Mouse (Mus musculus): ENCODE measurements around the gene Csdc2. TPM values are rescaled to one million over a fixed set of nuclear protein-coding genes. Genes with fewer than 3 reads are reported as not detected.
"Not testable (repeated sequence)": the region's sequence is repeated elsewhere in the genome, so short reads cannot be mapped to it uniquely, and the experiment has no call there.

Gene Csdc2
- total RNA-seq, 1 experiment from 2014 or later = not detected

DNA sequence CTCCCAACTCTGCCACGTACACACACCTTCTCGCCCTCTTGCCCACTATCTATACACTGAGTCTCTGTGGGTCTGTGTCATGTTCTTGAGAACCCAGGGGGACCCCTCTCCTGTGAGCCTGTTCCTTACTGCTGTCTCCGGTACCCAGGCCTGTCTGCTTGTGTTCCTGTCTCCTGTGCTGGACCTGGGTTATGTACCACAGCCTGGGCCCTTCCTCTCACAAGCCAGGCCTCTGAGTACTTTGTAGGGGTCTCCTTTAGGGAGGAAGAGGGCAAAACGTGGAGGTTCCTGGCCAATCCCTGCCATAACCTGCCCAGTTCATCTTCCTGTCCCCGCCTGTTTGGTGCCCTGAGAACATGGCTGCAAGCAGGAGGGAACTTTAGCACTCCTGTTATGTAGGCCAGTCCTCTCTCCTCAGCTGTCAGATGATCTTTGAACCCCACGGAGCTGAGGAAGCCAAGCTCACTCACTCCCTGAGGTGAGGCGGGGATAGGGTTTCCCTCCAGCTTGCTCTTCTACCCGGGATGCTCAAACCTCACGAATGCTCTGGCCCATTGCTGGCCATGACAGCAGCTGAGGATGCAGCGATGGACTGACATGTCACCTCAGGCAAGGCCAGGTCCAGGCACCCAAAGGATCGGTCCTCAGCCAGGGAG lies 13.0 kb downstream of the Csdc2 start:
- no peak for ATAC-seq (ENCODE audit: extremely low read depth, insufficient number of reproducible peaks, low FRiP score, poor library complexity, severe bottlenecking)

- no peak for ATAC-seq (ENCODE audit: extremely low read depth, insufficient number of reproducible peaks, low FRiP score, poor library complexity, severe bottlenecking)
These were observed 14.2 kb downstream of the Csdc2 start for GRCm38 (mm10) chr15:81950716-81951115.

- ATAC-seq (ENCODE audit: extremely low read depth, insufficient number of reproducible peaks, low FRiP score, poor library complexity, severe bottlenecking) = no peak
These were observed 14.6 kb downstream of the Csdc2 start for GRCm38 (mm10) chr15:81951159-81951558.

GRCm38 (mm10) chr15:81952310-81952709 lies 15.8 kb downstream of the Csdc2 start:
- ATAC-seq (ENCODE audit: extremely low read depth, insufficient number of reproducible peaks, low FRiP score, poor library complexity, severe bottlenecking) = no peak

DNA sequence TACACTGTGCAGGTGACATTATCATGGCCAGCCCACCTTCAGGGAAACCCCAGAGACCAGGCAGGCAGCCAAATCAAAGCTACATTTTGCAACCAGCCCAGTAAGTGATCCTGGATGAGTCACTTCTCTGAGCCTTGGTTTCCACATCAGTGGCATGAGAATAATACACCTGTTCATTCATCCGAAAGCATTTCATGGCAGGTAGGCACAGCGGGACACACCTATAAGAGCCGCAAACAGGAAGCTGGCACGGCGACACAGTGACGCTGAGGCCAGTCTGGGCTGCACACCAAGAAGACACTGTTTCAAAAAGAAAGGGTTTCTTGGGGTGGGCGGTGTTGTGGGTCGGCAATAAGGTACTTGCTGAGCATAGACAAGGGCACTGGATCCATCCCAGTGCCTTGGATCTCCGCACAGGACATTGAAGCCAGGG lies 17.6 kb downstream of the Csdc2 start:
- ATAC-seq (ENCODE audit: extremely low read depth, insufficient number of reproducible peaks, low FRiP score, poor library complexity, severe bottlenecking) = no peak

- ATAC-seq (ENCODE audit: extremely low read depth, insufficient number of reproducible peaks, low FRiP score, poor library complexity, severe bottlenecking) = no peak
These were observed 18.2 kb downstream of the Csdc2 start for GRCm38 (mm10) chr15:81954716-81955115.

GRCm38 (mm10) chr15:81955414-81955813 lies 18.9 kb downstream of the Csdc2 start:
- ATAC-seq (ENCODE audit: extremely low read depth, insufficient number of reproducible peaks, low FRiP score, poor library complexity, severe bottlenecking) = no peak

GRCm38 (mm10) chr15:81956457-81956856 lies 19.9 kb downstream of the Csdc2 start:
- no peak for ATAC-seq (ENCODE audit: extremely low read depth, insufficient number of reproducible peaks, low FRiP score, poor library complexity, severe bottlenecking)

DNA sequence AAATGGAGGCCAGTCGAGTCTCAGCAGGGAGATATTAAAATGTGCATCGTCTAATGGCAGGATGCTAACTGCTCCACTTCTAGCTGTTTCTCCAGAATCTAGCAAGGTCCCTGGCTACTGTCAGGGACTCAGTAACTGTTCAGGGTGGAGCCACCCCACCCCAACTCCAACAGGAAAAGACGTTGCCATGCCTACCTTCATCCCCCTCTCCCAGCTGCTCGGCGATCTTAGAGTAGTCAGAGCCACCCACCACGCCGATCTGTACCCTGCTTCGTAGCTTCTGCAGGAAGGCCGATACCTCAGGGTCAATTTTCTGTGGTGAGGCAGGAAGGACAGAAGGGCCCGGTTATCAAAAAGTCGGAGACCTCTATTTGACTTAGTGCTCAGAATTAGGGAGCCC lies 21.0 kb downstream of the Csdc2 start:
- no peak for ATAC-seq (ENCODE audit: extremely low read depth, insufficient number of reproducible peaks, low FRiP score, poor library complexity, severe bottlenecking)

DNA sequence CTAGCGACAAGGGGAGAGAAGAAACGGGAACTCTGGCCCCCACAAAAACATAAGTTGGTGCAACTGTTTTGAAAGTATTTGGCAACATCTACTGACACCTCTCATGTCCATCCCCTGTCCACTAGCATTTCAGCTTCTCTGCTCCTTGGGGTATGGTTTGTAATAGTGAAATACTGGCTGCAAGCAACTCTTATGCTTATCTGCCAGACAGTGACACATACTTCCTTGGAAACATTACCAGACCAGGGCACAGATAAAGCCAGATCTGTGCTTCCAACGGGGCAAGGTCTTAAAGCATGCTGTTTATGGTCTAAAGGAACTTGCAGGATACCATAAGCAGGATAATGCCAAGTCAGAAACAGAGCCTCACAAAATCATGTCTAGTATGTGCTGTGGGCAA lies 22.3 kb downstream of the Csdc2 start:
- ATAC-seq (ENCODE audit: extremely low read depth, insufficient number of reproducible peaks, low FRiP score, poor library complexity, severe bottlenecking) = no peak

- ATAC-seq (ENCODE audit: extremely low read depth, insufficient number of reproducible peaks, low FRiP score, poor library complexity, severe bottlenecking) = peak; percentile 92
These were observed 23.9 kb downstream of the Csdc2 start, which contains the start of gene Pmm1 for GRCm38 (mm10) chr15:81960171-81961077. TSS of gene Pmm1 (minus strand) at chr15:81960930.

- no peak for ATAC-seq (ENCODE audit: extremely low read depth, insufficient number of reproducible peaks, low FRiP score, poor library complexity, severe bottlenecking)
These were observed 24.5 kb downstream of the Csdc2 start for GRCm38 (mm10) chr15:81961078-81961451.

DNA sequence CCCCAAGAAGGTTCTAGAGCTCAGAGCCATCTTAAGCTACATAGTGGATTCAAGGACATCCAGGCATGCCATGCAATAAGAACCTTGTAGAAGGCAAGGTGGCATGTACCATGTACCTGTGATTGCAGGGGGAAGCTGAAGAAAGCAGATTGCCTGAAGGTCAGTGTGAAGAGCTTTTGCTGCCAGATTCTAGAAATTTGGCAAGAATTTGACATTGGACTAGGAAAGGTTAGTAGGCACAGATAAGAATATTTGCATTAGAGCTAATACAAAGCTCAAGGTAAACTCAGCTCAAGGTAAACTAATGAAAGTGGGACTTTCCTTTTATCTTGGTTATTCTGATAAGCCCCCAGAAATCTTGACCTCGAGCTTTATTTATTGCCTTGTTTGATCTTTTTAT lies 27.7 kb downstream of the Csdc2 start:
- ATAC-seq (ENCODE audit: extremely low read depth, insufficient number of reproducible peaks, low FRiP score, poor library complexity, severe bottlenecking) = no peak

GRCm38 (mm10) chr15:81964980-81965545 lies 28.5 kb downstream of the Csdc2 start:
- ATAC-seq (ENCODE audit: extremely low read depth, insufficient number of reproducible peaks, low FRiP score, poor library complexity, severe bottlenecking) = no peak

DNA sequence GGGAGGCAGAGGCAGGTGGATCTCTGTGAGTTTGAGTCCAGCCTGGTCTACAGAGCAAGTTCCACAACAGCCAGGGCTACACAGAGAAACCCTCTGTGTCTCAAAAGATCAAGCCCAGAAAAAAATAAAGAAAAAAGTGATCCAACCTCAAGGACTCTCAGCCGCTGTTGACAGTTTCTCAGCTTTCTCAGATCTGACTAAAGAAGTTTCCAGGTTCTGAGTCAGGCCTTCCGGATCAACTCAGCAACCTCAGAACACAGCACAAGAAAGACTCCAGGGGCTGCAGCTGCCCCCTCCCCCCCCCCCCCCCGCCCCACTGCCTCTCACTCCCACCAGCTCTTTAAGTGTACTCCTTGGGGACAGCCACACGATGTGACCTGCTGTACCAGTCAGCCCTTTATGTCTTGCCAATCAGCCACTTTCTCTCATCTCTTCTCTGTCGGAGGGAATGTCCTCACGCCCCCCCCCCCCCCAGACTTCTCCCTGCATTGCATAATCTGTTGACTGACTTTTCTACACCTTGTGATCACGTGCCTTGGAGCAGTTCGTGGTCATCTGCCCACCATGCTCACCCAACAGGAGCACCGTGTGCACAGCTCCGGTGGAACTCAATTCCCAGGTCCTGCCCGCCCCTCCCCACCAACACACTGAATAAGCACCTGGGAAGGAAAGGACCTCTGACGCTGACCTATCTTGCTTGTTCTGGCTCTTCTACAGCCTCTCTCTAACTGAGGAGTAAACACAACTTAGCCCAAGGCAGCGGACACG lies 29.7 kb downstream of the Csdc2 start:
- no peak for ATAC-seq (ENCODE audit: extremely low read depth, insufficient number of reproducible peaks, low FRiP score, poor library complexity, severe bottlenecking)

DNA sequence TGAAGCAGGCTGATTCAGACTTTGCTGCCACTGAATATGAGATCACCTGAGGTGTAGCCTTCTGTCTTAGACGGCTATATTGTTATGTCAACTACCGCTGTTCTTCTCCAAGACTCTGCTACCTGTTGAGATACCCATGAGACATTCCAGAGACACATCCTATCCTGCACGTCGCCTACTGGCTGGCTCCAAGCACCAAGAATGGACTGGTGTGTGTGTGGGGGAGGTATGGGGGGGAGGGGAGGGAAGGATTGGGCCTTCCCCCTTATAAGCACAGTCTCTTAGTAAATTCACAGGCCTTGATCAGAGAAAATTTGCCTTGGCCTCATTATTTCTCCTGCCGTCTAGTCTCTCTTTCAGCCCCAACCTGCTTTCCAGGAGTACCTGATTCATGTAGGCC lies 31.3 kb downstream of the Csdc2 start:
- ATAC-seq (ENCODE audit: extremely low read depth, insufficient number of reproducible peaks, low FRiP score, poor library complexity, severe bottlenecking) = no peak

DNA sequence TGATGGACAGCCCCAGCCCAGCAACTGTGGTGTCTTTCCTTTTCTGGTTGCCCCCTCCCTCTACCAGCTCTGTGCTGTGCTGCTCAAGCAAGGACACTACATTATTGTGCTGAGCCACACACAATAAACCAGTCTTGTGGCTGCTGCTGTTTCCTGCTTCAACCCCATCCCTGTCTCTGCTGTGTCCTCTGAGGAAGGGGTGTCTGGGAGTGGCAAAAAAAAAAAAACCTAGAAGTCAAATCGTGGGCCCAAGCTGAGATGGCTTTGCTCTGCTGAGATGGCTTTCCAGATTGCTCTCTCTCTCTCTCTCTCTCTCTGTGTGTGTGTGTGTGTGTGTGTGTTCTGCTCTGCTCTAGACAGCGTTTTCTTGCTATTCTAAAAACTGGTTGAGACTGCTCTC lies 31.9 kb downstream of the Csdc2 start:
- no peak for ATAC-seq (ENCODE audit: extremely low read depth, insufficient number of reproducible peaks, low FRiP score, poor library complexity, severe bottlenecking)

- ATAC-seq (ENCODE audit: extremely low read depth, insufficient number of reproducible peaks, low FRiP score, poor library complexity, severe bottlenecking) = no peak
These were observed 32.6 kb downstream of the Csdc2 start for GRCm38 (mm10) chr15:81969173-81969572.

GRCm38 (mm10) chr15:81969635-81970034 lies 33.1 kb downstream of the Csdc2 start:
- ATAC-seq (ENCODE audit: extremely low read depth, insufficient number of reproducible peaks, low FRiP score, poor library complexity, severe bottlenecking) = not testable (repeated sequence)

Measured in neutrophil, adult 5-6 weeks (primary cell).